Mouse (Mus musculus): Measurements from ENCODE around the gene Oxsr1. TPM values are rescaled to one million over a fixed set of nuclear protein-coding genes. Genes with fewer than 3 reads are reported as not detected.
"Not testable (repeated sequence)": the region's sequence is repeated elsewhere in the genome, so short reads cannot be mapped to it uniquely, and the experiment has no call there.

Gene Oxsr1
- polyA plus RNA-seq, 1 experiment: 6.6 TPM

DNA sequence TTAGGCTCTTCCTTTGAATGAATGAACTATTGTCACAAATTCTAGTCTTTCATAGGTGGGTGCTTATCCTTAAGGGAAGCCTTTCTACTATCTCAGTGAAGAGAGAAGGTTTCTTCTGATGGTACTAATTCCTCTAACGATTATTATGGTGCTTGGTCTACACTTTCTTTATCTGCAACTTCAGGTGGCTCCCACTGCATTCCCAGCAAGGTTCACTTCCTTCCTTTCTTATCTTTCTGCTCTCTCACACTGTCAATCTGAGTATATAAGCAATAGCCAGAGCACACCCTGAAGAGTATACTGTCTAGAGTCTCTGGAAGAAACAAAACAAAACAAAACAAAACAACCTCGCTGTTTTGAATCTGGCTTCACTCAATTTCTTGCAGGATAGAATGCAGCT lies 102.6 kb downstream of the Oxsr1 start:
- no peaks in the 10 kb centered on the region for H3K36me3 ChIP-seq (ENCODE audit: control insufficient read depth, insufficient read depth, low read length)
- no peak overlapping the region for H3K27ac ChIP-seq (ENCODE audit: control insufficient read depth, insufficient read depth, low read depth, low read length)
- no peak for TF ChIP-seq CTCF (IDR thresholded peaks at IDR 0.05; ENCODE audit: control insufficient read depth, insufficient read depth, insufficient replicate concordance, low read depth, low read length)
- TF ChIP-seq POLR2A (IDR thresholded peaks at IDR 0.05; ENCODE audit: control insufficient read depth, low read depth, low read length): no peak
- H3K4me1 ChIP-seq (ENCODE audit: control insufficient read depth, insufficient read depth, low read length): no peaks in the 10 kb centered on the region
- no peak overlapping the region for H3K4me3 ChIP-seq (ENCODE audit: control insufficient read depth, low read depth, low read length)
- no peaks in the 10 kb centered on the region for H3K27me3 ChIP-seq (ENCODE audit: control insufficient read depth, insufficient read depth, low read length)

DNA sequence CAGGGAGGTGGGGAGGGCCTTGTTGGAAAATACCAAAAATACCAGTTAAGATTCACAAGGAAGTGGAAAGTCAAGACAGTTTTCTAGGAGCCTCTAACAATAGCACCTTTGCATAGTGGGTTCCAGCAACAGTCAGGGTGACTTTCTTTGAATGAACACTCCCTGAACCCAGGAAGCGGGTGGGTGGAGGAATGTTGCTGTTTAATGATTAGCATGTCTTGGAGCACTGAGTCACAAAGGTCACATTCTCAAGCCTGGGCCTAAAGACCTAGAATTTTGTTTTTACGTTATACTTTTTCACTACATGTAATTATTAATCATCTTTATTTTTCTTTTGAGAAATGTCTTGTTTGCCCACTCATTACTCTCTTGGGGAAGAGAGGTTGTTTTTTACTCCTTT lies 106.9 kb downstream of the Oxsr1 start:
- H3K4me3 ChIP-seq (ENCODE audit: control insufficient read depth, low read depth, low read length); H3K27ac ChIP-seq (ENCODE audit: control insufficient read depth, insufficient read depth, low read depth, low read length); H3K27me3 ChIP-seq (ENCODE audit: control insufficient read depth, insufficient read depth, low read length); H3K36me3 ChIP-seq (ENCODE audit: control insufficient read depth, insufficient read depth, low read length); H3K4me1 ChIP-seq (ENCODE audit: control insufficient read depth, insufficient read depth, low read length): not testable (repeated sequence)

DNA sequence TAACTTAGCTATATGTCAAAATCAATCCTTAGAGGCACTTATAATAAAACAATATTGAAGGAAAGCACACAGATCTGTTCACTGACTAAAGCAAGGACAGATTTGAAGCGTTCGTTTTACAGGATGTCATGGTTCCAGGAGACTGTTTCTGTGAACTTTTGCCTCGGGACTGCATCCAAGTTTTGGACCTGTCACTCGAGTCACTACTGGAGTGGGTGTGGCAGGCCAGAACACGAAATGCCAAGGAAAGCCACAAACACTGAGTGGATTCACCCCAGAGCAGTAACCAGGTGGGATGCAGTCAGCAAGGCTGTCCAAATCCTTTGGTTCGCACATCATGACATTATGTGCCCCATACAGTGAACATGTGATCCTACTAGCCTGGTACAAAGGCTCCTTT lies 107.6 kb downstream of the Oxsr1 start:
- Histone ChIP-seq H3K27ac (ENCODE audit: control insufficient read depth, insufficient read depth, low read depth, low read length) (no peak overlapping the region), H3K36me3 (ENCODE audit: control insufficient read depth, insufficient read depth, low read length) (no peaks in the 10 kb centered on the region), H3K27me3 (ENCODE audit: control insufficient read depth, insufficient read depth, low read length) (no peaks in the 10 kb centered on the region), H3K4me1 (ENCODE audit: control insufficient read depth, insufficient read depth, low read length) (no peaks in the 10 kb centered on the region), H3K4me3 (ENCODE audit: control insufficient read depth, low read depth, low read length) (no peak overlapping the region)
- TF ChIP-seq POLR2A (IDR thresholded peaks at IDR 0.05; ENCODE audit: control insufficient read depth, low read depth, low read length) (no peak), CTCF (IDR thresholded peaks at IDR 0.05; ENCODE audit: control insufficient read depth, insufficient read depth, insufficient replicate concordance, low read depth, low read length) (no peak)

DNA sequence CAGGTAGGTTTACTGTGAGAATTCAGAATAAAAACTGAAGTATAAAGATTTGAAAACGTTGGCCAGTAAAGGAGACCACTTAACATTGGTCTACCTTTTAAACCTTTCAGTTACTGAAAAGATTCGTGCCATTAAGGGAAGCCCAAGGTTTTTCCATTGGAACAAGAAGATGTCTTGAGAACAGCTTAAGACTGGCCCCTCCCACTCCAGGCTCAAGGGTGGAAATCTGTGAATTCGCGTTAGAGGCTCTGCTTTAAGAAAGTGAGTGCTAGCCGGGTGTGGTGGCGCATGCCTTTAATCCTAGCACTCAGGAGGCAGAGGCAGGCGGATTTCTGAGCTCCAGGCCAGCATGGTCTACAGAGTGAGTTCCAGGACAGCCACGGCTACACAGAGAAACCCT lies 109.2 kb downstream of the Oxsr1 start:
- Histone ChIP-seq H3K27me3 (ENCODE audit: control insufficient read depth, insufficient read depth, low read length) (no peaks in the 10 kb centered on the region), H3K36me3 (ENCODE audit: control insufficient read depth, insufficient read depth, low read length) (no peaks in the 10 kb centered on the region), H3K4me1 (ENCODE audit: control insufficient read depth, insufficient read depth, low read length) (no peaks in the 10 kb centered on the region), H3K27ac (ENCODE audit: control insufficient read depth, insufficient read depth, low read depth, low read length) (no peak overlapping the region), H3K4me3 (ENCODE audit: control insufficient read depth, low read depth, low read length) (no peak overlapping the region)
- no peak for TF ChIP-seq CTCF (IDR thresholded peaks at IDR 0.05; ENCODE audit: control insufficient read depth, insufficient read depth, insufficient replicate concordance, low read depth, low read length)
- no peak for TF ChIP-seq POLR2A (IDR thresholded peaks at IDR 0.05; ENCODE audit: control insufficient read depth, low read depth, low read length)

DNA sequence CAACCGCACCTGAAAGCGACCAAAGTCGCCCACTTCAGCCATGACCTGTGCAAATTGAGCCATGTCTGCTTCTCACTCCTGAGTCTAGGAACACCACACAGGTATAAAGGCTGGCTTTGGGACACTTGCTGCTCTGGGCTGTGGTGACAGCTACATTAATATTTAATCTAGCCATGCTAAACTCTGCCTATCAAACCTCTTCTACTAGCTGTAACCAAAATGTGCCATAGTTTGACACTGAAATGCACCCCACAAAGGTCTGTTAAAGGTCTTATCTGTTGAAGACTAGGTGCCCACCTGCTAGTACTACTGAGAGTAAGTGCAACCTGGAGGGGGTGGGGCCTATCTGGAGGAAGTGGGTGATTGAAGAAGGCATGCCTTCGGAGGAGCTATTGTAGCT lies 113.2 kb downstream of the Oxsr1 start, which contains the start of gene Slc22a13:
TSS of gene Slc22a13 (minus strand) at position 101 of the 400 bp plus-strand sequence.
- no peak within 1 kb of the TSS for H3K27ac ChIP-seq (ENCODE audit: control insufficient read depth, insufficient read depth, low read depth, low read length)
- TF ChIP-seq CTCF (IDR thresholded peaks at IDR 0.05; ENCODE audit: control insufficient read depth, insufficient read depth, insufficient replicate concordance, low read depth, low read length) (no peak), POLR2A (IDR thresholded peaks at IDR 0.05; ENCODE audit: control insufficient read depth, low read depth, low read length) (no peak)
- no peaks in the 10 kb centered on the region for H3K27me3 ChIP-seq (ENCODE audit: control insufficient read depth, insufficient read depth, low read length)
- no peaks in the 10 kb centered on the region for H3K4me1 ChIP-seq (ENCODE audit: control insufficient read depth, insufficient read depth, low read length)
- H3K36me3 ChIP-seq (ENCODE audit: control insufficient read depth, insufficient read depth, low read length): no peaks in the 10 kb centered on the region
- H3K4me3 ChIP-seq (ENCODE audit: control insufficient read depth, low read depth, low read length): no peak within 1 kb of the TSS

DNA sequence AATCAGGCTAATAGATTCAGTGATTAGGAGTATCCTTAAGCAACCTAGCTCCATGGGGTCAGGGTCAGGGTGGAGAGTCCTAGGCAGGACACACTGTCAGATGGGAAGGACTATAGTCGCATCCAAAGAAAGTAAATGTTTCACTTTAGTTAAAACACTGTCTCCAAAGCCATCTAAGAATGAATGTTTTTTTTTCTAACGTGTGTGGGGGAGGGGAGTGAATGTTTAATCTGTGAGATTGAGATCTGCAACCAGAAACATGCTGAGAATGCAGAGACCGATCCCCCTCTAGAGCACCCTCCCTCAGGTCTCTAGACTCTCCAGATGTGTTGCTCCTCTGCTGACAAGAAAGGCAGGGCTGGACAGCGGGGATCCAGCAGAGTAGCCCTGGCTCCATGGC lies 115.1 kb downstream of the Oxsr1 start:
- H3K27ac ChIP-seq (ENCODE audit: control insufficient read depth, insufficient read depth, low read depth, low read length): no peak overlapping the region
- H3K4me1 ChIP-seq (ENCODE audit: control insufficient read depth, insufficient read depth, low read length): no peaks in the 10 kb centered on the region
- TF ChIP-seq CTCF (IDR thresholded peaks at IDR 0.05; ENCODE audit: control insufficient read depth, insufficient read depth, insufficient replicate concordance, low read depth, low read length): no peak
- no peak for TF ChIP-seq POLR2A (IDR thresholded peaks at IDR 0.05; ENCODE audit: control insufficient read depth, low read depth, low read length)
- no peaks in the 10 kb centered on the region for H3K27me3 ChIP-seq (ENCODE audit: control insufficient read depth, insufficient read depth, low read length)
- H3K36me3 ChIP-seq (ENCODE audit: control insufficient read depth, insufficient read depth, low read length): no peaks in the 10 kb centered on the region
- H3K4me3 ChIP-seq (ENCODE audit: control insufficient read depth, low read depth, low read length): no peak overlapping the region

DNA sequence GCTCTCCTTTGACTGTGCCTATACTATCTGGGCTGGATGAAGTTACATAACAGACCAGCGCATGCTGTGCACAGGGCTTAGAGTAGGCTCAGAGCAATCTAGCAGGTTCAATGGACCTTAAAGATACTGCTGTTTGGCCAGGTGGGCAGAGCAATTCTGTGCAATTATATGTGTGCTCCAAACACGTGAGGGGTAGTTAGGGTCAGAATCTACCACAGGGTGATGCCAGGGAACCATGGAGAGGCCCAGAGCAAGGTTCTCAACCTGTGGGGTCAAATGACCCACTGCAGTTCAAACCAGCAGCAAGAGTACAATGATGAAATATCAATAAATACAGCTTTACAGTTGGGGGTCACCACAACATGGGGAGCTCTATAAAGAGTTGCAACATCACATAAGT lies 115.6 kb downstream of the Oxsr1 start:
- no peaks in the 10 kb centered on the region for H3K4me1 ChIP-seq (ENCODE audit: control insufficient read depth, insufficient read depth, low read length)

DNA sequence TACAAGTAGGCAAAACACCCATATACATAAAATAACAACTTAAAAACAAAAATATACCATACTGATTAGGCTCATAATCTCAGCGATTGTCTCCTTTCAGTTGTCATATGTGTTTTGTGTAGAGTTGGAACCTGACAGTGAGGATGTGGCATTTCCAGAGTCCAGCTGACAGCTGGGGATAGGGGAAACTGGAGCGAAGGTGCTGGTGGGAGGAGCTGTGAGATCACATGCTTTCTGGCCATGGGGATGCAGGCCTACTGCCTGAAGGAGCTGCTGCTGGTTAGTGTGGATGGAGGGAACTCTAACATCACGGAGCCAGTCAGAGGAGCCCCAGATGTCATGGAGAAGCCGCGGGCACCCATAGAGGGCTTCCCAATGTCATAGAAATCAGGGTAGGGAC lies 116.5 kb downstream of the Oxsr1 start:
- no peak overlapping the region for H3K27ac ChIP-seq (ENCODE audit: control insufficient read depth, insufficient read depth, low read depth, low read length)
- H3K4me3 ChIP-seq (ENCODE audit: control insufficient read depth, low read depth, low read length): no peak overlapping the region
- H3K36me3 ChIP-seq (ENCODE audit: control insufficient read depth, insufficient read depth, low read length): no peaks in the 10 kb centered on the region
- TF ChIP-seq CTCF (IDR thresholded peaks at IDR 0.05; ENCODE audit: control insufficient read depth, insufficient read depth, insufficient replicate concordance, low read depth, low read length): no peak
- TF ChIP-seq POLR2A (IDR thresholded peaks at IDR 0.05; ENCODE audit: control insufficient read depth, low read depth, low read length): no peak
- no peaks in the 10 kb centered on the region for H3K27me3 ChIP-seq (ENCODE audit: control insufficient read depth, insufficient read depth, low read length)
- H3K4me1 ChIP-seq (ENCODE audit: control insufficient read depth, insufficient read depth, low read length): no peaks in the 10 kb centered on the region

More for the DNA sequence above, 115.6 kb downstream of the Oxsr1 start:
- Histone ChIP-seq H3K36me3 (ENCODE audit: control insufficient read depth, insufficient read depth, low read length) (no peaks in the 10 kb centered on the region), H3K27me3 (ENCODE audit: control insufficient read depth, insufficient read depth, low read length) (no peaks in the 10 kb centered on the region), H3K27ac (ENCODE audit: control insufficient read depth, insufficient read depth, low read depth, low read length) (no peak overlapping the region), H3K4me3 (ENCODE audit: control insufficient read depth, low read depth, low read length) (no peak overlapping the region)
- no peak for TF ChIP-seq POLR2A (IDR thresholded peaks at IDR 0.05; ENCODE audit: control insufficient read depth, low read depth, low read length)
- TF ChIP-seq CTCF (IDR thresholded peaks at IDR 0.05; ENCODE audit: control insufficient read depth, insufficient read depth, insufficient replicate concordance, low read depth, low read length): no peak

Measured in testis, adult 2 months (tissue).